Mouse (Mus musculus) testis, postnatal 10 days (tissue): ENCODE data around the gene Irf8.
"Not testable (repeated sequence)": the region's sequence is repeated elsewhere in the genome, so short reads cannot be mapped to it uniquely, and the experiment has no call there.

ENCODE experiments used
- DNase-seq: peaks from one replicate; pipeline ENCODE4 v3.0.0; 2021; ENCODE audit warnings: low spot score

The Irf8 gene

DNA sequence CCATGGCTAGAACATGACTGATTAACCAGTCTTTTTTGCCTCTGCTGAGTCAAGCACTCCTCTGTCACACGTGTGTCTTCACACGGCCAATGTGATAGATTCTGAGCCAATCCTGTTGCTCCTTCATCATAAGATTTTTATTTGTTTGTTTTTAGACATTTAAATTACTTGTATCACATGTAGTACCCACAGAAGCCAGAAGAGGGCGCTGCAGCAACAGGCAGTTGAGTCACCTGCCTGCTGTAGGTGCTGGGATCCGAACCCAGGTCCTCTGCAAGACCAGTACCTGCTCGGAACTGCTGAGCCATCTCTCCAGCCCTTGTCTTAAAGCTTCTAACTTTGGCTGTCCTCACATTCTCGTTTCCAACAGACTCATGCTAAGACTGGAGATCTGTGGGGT, 13.1 kb upstream of the Irf8 start:
- DNase-seq, result peak; percentile 63

DNA sequence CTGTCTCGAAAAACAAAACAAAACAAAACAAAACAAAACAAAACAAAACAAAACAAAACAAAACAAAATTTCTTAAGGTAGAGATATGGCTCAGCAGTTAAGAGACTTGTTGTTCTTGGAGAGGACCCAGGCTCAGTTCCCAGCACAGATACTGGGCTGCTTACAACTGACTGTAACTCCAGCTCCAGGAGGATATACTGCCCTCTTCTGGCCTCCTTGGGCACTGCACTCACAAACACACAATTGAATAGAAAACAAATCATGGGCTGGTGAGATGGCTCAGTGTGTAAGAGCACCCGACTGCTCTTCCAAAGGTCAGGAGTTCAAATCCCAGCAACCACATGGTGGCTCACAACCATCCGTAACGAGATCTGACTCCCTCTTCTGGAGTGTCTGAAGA, 12.1 kb upstream of the Irf8 start:
- DNase-seq, result not testable (repeated sequence)

DNA sequence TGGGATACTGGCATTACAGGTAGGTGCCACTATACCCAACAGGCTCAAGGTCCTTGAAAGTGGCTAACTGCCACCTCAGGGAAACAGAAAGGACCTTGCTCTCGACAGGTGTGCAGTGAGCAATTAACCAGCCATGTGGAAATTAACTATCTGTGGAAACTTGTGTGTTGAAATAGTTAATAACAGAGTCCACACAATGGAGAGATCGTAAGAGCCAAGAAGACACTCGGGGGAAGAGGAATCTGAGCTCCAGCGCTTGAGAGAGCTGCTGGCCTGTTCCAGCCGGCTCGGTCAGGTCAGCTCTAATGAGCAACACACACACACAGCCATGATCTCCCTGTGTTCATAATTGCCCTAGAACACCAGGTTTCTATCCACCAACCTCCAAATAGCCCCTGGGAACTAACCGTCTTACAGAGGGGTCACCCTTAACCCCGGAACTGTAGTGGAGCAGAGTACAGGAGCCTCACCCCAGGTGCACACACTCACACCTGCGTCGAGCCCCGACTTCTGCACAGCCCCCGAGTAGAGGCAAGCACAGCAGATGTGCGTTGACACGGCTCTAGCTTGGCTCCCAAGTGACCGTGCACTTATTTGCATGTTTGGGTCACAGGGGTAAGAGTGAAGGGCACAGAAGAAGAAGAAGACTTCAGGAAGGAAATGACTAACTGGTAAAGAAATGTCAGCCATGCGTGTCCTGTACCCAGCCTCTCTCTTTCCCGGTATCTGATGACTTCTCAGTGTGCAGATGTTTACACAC, 11.2 kb upstream of the Irf8 start:
- no peak for DNase-seq

DNA sequence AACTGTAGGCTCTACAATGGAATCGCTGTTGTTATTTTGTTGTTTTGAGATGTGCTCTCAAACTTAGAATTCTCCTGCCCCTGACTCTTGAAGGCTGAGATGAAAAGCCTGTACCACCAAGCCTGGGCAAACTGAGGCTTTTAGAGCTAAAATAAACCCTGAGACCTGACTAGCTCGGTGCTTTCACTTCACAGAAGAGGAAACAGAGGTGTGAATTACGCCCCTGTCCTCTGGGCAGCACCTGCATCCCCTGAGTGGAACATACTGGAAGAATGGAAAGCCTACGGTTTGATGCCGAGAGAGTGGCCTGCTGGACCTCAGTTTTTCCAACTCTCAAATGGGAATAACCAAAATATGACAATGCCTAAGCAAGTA, 10.6 kb upstream of the Irf8 start:
- DNase-seq, result no peak

DNA sequence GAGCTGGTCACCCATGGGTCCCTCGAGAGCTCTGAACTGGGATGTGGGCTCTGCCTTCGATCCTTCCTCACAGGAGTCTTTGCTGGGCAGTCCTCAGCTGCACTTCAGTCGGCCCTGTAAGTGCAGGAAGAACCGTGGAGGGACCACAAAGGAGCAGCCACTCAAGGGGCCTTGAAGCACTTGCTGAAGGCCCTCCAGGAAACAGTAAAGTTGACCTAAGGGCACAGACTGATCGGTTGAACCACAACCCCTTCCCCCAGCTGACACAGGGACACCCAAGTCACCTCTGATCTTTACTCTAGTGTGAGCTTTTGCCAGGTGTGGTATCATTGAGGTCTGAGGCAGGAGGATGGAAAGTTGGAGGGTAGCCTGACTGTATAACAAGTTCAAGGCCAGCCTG, 10.1 kb upstream of the Irf8 start:
- DNase-seq, result no peak

DNA sequence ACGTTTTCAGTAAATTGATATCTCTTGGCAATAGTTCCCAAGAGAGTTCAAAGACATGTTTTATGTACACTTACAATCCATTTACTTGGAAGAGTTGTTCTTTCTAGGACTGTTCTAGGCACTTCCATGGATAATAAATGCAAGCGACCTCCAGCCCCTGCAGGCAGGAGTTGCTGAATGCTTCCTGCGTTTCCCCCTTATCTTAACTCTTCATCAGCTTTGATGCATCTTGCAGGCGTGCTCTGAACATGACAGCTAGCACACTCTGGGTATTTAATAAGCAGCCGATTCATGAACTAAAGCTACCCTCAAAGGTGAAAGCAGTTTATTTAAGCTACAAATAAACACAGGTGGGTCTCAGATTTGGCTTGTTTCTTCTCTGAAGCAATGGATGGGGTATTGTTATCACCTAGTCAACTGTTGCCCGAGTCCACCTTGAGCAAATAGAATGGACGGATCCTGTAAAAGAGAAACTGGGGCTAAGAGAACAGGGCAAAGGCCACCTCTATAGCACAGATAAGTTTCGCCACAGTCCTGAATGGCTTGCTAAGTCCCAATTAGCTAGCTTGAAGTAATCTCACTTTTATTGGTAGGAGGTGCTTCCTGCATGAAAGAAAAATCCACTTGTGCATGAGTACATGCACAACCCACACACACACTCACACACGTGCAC, 7.5 kb upstream of the Irf8 start:
- no peak for DNase-seq

DNA sequence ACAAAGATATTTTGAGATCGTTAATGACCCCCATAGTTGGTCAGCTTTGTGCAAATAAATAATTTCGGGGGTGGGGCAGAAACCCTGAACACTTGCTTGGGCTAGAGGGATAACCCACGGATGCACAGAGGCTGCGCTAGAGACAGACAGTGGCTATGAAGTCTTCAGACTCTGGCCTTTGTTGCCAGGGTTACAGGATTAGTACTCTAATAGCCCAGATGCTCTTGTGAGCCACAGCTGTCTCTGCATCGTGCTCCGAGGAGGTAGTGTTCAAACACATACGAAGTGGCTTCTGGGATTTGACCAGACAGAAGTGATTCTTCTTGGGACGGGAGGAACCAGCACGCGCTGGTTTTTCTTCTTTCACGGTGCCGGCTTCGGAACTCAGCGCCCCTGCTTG, 4.6 kb upstream of the Irf8 start:
- DNase-seq, result no peak

DNA sequence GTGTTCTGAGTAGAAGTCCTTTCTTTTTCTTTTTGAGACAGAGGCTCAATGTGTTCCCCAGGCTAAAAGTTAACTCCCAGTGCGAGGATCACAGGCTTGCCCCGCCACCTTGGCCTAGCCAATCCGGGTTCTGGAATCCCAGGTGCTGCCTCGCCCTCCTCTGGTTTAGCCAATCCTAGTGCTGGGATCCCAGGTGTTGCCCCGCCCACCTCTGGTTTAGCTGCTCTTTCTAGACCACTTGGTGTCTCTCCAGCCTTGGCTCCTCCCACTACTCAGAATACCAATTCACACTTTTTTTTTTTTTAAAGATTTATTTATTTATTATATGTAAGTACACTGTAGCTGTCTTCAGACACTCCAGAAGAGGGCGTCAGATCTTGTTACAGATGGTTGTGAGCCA, 4.1 kb upstream of the Irf8 start:
- no peak for DNase-seq

DNA sequence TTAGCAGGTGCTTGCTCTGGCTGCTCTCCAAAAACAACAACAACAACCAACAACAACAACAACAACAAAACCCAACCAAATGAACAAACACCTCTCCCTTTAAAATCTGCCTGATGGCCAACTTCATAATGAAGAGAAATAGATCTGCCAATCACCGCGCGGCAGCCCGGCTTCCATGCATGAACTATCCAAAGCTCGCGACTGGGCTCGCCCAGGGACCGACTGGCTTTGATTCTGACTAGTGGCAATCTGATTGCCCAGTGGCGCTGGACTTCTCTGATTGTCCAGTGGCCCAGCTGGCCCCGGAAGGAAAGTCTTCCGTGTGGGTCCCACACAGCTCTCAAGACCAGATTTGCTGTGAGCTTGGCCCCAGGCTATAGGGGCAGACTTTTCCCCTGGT, 328 bp downstream of the Irf8 start:
- no peak for DNase-seq

DNA sequence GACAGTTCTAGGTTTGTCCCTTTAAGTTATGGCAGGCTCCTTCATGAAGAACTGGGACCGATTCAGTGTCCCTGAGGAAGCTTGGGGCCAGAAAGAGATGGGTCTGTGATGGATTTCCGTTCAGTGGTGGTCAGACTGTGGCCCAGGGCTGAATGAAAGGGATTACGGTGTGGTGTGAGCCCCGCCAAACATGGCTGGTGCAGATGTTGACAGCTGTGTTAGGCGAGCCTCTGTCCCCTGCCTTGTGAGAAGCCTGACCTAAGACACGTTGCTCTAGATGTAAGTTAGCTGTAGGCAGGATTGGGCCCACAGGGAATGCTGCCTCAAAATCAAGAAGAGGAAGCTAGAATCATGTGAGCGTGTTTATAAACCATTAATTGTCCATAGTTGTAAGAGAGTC, 1.0 kb downstream of the Irf8 start:
- no peak for DNase-seq

DNA sequence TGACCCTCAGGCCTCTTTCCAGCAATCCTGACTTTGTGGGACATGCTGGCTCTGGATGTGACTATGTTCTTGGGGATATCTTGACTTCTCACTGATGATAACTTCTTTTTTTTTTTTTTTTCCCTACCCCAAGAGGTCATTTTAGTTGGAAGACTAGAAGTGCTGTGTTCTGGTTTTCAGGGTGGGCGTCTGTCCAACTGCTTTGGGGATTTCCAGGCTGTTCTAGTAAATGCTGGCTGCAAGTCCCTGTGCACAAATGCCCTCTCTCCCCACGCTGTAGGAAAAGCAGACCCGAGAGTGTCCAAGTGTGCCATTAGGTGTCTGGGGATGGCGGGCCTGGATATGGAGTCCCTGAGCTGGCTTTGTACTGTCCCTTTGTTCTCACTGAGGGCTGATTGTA, 2.6 kb downstream of the Irf8 start:
- DNase-seq, result no peak

DNA sequence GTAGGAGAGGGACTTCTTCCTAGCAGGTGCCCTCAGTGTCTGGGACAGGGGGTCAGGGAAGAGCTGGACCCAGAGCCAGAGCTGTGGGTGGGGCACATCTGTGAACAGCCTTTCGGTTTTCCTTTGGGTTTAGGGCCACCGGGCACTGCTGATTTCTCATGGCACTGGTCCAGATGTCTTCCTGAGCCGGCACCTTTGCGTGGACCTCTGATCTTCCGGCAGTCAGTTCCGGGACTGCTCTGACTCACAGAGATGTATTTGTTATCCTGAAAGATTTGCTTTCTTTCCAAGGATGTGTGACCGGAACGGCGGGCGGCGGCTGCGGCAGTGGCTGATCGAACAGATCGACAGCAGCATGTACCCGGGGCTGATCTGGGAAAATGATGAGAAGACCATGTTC, 3.4 kb downstream of the Irf8 start:
- DNase-seq, result no peak

DNA sequence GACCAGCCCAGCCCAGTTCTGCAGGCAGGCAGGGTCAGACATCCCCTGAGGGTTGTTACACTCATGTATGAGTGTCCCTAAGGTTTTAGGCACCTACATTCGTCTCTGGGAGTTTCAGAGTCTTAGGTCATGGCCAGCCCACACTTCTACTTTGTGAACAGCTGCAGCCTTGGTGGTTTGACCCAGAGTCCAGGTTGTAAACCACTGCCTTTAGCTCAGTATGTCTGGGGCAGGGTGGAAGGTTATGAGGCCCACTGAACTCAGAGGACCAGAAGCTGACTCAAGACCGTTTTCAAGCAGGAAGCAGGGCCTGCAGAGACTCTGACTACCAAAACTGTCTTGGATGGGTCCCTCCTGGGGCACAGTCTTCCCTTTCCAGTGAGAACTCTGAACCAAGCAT, 4.4 kb downstream of the Irf8 start:
- no peak for DNase-seq

DNA sequence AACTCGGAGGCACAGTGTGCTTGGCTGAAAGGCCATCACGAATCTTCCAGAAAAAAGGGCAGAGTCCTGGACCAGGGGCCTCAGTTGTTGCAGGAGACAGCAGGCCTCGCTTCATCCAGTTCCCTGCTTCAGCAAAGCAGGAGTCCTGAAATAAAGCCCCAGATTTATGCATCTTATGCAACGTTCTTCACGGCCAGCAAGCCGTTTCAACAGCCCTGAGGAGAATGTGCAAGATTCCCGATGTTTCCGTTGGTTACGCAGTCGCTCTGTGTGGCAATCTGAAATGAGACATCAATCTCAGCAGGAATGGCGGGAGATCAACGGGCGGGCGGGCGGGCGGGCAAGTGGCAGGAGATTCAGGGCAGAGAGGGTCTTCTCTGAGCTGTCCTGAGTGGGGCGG, 4.8 kb downstream of the Irf8 start:
- no peak for DNase-seq

DNA sequence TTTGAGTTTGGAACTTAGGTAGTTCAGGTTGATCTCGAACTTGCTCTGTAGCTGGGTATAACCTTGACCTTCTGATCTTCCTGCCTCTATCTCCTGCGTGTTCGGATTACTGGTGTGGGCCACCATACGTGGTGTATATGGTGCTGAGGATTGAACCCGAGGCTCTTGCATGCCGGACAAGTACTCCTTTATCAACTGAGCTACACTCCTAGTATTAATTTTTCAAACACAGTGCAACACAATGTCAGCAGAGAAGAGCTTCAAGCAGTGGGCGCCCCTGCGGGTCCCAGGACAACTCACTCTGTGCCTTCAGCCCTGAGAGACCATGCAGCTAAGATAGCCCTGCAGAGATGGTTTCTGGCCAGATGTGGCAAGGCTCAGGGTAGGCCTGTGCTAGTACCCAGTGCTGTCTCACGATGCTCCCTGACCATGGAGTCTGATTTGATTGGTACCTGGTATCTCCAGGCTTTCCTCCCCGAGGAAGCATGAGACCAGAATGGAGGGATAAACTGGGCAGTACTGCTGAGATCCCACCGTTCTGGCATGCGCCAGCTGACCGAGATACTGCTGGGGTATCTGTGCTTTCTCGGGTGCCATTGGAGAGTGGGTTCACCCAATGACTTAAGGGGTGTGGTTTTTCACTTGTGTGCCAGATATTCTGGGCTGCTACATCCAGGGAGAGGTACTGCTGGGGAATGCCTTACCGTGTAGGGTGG, 5.8 kb downstream of the Irf8 start:
- DNase-seq, result no peak

DNA sequence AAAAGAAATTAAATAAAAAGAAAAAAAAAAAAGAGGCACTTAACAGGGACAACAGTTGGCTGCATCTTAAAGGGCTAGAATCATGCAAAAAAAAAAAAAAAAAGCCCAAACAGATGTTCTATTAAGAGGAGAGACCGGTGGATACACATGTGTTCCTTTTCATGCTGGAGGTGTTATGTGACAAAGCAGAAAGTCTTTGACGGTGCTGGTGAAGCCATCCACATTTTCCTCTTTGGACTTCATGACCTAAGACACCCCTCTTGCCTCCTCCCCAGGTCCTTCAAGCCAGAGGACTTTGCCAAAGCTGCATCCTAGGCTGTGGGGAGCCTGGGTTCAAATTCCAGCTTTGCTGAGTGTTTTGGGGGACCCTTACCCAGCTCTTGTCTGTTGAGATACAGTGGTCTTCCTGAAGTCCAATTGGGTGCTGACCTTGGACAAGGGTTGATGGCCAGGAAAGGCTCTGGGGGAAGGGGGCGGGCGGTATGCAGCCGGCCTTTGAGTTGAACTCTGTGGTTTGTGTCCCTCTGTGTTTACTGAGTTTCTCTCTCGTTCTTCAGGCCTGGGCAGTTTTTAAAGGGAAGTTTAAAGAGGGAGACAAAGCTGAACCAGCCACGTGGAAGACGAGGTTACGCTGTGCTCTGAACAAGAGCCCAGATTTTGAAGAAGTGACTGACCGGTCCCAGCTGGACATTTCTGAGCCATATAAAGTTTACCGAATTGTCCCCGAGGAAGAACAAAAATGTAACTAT, 7.2 kb downstream of the Irf8 start:
- no peak for DNase-seq

DNA sequence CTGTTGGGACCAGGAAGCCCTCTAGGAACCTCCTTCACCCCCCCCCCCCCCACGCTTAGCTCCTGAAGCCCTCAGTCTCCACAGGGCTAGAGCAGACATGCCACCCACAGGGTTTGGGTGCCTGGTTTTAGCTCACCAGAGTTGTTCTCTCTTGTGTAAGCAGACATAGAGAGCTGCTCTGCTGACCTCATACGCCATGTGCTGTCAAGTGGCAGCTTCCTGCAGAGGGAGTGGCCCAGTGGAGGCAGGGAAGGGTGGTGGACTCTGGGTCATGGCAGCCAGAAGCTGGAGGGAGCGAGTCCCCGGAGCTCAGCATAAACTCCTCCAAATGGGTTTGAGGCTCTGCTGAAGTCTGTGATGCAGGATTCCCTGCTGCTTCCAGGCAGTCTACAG, 7.7 kb downstream of the Irf8 start:
- no peak for DNase-seq

DNA sequence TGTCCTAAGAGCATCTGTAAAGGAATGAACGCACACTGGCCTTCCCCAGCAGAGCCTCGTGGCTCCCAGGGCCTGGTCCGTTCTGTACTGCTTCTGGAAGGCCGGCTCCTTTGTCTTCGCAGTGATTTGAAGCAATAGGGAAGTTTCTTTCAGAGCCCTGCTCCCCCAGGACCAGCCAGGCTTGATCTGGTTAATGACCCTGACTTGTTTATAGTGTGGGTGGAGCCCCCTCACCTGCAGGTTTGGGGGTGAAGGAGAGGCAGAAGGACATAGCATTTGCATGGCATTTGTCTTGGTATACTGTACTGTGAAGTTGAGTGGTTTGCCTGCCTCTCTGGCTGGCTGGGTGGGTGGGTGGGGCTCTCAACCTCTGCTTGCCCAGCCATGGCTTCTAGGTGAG, 8.3 kb downstream of the Irf8 start:
- DNase-seq, result no peak

DNA sequence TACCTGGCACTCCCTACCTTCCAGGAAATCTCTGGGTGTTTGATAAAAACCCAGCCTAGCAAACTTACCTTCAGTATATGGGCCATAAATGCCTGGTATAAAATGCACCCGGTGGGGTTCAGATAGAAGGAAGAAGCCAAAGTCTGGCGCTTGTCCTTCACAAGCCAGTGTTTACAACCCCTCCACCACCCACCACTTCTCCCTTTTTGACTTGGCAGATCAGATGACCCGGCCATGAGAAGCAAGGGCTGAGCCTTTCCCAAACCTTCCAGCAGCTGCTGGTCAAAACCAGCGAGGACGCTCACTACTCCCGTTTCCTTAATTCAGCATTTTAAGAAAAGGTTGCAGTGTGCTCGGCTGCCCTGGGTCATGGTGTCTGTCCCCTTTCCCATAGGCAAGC, 9.1 kb downstream of the Irf8 start:
- DNase-seq, result no peak

DNA sequence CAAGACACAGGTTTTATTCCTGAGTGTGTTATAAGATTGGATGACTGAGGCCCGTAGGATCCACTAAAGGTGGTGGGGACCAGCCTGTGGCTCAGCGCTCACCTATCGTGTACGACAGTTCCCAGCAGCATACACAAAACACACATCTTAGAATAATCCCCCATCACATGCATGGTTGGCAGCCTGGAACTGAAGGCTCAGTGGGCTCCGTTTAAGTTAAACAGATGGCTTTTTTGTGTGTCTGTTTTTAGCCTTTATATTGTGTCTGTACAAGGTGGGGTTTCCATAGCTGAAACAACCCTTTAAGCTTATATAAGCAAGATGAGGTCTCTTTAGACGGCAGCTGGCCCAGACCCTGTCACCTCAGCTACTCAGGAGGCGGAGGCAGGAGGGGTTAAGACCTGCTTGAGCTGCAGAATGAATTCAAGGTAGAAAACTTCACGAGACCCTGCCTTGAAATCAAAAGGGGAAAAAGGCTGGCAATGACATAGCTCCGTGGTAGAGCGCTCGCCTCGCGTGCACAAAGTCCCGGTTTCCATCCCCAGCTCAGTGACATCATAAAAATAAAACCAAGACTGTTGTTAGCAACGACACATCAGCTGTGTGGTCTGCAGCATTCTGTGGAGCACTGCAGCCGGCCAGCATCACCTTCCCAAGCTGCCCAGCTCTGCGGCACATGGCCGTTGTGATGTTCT, 10.0 kb downstream of the Irf8 start:
- no peak for DNase-seq

DNA sequence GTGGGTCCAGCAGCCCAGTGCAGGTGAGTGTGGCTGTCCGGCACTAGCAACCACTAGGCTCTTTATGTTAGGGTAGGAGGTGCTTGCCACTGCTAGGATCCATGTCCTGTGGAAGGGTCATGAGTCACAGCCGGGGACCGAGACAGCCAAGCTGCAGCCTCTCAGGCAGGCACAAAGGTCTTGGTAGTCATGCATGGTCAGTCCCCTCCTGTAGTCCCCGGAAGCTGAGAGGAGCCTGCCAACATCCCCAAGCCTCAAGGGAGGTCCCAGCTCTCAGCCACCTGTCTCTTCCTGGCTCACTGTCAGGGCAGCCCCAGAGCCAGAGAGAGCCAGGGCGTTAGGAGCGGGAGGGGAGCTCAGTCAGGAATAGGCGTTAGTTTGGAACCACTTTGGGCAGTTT, 11.1 kb downstream of the Irf8 start:
- no peak for DNase-seq

DNA sequence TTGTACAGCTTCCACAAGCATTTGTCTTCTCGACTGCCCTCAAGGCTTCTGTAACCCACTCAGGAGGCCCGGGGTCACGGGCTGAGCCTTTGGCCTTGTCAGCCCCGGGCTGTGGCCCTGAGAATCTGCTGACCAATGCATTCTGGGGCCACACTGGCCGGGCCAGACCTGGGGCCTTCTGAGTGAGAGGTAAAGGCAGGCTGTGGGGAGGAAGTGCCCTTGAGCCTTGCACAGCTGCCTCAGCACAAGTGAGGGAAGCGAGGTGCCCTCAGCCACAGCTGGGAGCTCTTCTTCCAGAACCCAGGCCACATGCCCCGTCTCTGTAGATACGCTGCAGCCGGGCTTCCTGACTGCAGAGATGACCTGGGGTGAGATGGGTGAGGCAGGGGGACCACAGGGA, 14.5 kb downstream of the Irf8 start:
- DNase-seq, result no peak
